Mouse (Mus musculus) testis, postnatal 10 days (tissue): Measurements from ENCODE around the gene Kmt2d.
"Not testable (repeated sequence)": the region's sequence is repeated elsewhere in the genome, so short reads cannot be mapped to it uniquely, and the experiment has no call there.

Source experiments
- DNase-seq: peaks from one replicate; pipeline ENCODE4 v3.0.0; 2021; ENCODE audit warnings: low spot score

The Kmt2d gene

DNA sequence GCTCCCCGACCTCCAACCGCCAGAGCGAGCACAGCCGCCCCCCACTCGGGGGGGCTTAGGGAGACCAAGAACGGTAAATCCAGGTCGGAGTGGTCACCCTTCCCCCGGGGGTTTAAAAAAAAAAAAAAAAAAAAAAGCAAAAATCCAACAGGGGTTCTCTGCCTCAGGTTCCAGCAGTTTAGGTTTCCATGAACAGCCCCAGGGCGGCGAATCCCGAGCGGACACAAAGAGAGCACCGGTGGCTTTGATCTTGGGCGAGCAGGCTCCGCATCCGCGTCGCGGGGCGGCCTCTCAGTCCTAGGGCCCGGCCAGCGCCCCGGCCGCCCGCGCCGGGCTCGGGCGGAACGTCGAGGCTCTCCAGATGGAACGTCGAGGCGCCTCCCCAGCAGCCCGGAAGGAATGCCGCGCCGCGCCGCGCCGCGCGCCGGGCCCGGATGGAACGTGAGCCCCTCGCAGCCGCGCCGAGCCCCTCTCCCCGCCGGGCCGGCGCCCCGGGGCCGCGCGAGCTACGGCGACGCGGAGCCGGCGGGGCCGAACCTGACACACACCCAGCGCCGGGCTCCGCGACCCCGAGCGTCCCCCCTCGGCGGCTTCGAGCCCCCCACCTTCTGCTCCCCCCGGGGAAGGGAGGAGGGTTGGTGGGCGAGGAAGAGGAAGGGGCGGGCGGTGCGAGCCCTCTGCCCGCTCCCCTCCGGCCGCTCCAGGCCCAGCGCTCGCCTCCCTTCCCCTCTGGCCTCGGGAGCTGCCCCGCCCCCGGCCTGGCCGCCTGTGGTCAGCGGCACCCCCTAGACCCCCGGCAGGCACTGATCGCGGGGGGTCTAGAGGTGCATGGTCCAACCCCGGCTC, at the start of gene Kmt2d:
Gene Kmt2d, minus strand, starts transcription at position 135 of the 846 bp plus-strand sequence.
- no peak for DNase-seq

DNA sequence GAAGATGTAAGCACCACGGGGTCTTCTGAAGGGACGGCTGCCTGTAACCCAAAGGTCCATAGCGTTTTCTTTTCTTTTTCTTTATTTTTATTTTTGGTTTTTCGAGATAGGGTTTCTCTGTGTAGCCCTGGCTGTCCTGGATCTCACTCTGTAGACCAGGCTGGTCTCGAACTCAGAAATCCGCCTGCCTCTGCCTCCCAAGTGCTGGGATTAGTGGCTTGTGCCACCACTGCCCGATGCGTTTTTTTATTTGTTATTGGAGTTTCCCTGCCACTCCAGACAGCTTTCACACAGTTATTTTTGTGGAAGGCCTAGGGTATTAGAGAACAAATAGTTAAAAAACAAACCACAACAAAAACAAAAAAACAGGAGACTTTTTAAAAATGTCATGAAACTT, 47.5 kb upstream of the Kmt2d start:
- DNase-seq, result not testable (repeated sequence)

DNA sequence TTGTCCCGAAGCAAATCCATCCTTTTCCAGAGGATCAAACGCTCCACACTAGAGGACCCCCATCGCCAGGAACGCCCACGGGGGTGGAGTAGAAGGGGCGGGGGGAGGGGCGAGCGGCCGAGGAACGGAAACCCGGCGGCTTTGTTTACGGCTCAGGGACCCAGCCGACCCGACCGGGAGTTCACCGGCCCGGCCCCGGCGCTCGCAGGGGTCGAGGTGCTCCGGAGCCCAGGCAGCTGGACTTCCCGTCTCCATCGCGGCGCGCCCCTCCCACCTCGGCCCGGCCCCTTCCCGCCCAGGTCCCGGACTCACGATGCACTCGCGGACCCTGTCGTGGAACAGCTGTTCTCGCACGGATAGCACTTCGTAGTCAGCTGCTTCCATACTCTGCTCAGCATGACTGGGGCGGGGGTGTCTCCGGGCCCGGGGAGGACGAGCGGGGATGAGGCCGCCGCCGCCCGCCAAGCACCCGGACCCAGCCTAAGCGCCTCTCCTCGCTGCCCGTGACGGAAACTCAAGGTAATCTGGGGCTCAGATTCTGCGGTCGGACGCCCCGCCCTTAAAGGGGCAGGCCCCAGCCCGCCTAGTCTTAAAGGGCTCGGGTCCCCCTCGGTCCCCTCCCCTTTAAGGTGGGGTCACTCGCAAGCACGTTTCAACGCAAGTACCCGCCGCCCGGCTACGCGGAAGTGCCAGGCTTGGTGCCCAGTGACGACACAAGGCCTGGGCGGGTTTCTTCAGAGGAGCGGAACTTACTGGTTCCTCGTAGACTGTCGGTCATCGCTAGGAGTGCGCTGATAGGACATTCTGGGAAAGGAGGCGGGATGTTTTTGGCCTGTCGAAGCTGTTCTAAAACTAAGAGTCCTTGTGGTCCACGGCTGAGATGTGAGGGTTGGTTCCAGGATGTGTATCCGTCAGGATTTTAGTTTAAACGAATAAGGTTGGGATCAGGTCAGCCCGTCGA, 46.8 kb upstream of the Kmt2d start, which contains the start of gene Lmbr1l:
Gene Lmbr1l, minus strand, starts transcription at position 694 of the 961 bp plus-strand sequence.
- DNase-seq, result peak; percentile 97

DNA sequence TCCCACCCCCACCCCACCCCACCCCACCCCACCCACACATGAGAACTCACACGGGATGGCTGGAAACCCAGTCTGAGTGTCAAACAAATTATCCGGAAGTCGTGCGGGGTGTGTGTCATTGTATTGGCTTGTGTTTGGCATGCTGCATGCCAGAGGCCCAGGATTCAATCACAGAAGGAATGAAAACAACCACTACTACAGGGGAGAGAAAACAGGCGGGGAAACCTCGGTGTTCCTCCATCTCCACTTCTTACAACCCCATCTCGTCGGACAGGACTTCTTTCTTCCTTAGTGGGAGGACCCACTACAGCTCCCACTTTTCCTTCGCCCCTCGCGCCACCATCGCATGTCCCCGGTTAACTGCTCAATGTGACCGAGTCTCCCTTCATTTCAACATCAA, 46.1 kb upstream of the Kmt2d start:
- no peak for DNase-seq

DNA sequence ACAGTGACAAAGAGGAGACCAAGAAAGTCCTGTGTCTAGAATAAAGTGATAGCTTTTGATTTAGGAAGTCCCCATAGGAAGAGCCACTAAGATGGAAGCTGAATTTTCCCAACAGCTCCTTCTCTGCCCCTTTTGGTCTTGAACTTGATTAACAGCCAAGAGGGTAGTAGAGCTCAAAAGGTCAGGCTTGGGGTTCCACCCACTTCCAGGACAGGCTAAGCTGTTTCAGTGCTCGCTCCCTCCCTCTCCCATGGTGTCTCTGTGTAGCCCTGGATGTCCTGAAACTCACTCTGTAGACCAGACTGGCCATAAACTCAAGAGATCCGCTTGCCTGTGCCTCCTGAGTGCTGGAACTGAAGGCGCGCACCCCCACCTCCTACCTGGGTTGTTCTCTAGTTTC, 45.0 kb upstream of the Kmt2d start:
- DNase-seq, result no peak

DNA sequence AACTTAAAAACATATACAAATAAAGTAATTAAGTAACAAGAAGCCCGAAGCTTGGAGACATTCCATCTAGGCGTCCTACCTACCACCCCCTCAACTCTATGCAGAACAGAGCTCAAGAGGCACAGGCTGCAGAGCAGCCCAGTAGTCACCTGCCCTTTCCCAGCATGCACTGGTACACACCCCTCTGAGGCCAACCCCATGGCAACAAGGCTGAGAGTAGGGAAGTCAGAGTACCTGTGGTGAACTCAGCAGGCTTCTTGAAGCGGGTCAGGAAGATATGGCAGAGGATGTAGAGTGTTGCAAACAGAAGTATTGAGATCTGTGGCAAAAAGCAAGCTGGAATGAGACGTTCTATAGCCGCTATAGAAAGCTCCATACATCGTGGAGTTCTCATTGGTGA, 43.9 kb upstream of the Kmt2d start:
- DNase-seq, result no peak

DNA sequence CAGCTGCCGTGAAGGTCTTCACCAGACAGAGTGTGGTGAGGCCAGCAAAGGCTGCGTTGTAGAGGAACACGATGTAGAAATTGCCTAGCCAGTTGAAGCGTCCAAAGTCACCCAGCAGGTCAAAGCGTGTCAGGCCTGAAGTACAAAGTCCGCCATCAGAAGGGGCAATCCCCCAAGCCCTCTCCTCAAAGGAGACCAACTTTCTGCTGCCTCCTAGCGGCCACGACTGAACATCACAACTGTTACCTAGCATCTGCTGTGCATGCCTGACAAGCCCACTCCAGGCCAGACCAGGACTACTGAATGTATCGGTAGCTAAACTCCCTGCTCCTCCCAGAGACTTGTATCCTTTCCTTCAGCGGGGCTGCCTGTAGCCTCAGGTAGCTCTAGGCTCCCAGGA, 33.7 kb upstream of the Kmt2d start:
- peak; percentile 63 for DNase-seq

DNA sequence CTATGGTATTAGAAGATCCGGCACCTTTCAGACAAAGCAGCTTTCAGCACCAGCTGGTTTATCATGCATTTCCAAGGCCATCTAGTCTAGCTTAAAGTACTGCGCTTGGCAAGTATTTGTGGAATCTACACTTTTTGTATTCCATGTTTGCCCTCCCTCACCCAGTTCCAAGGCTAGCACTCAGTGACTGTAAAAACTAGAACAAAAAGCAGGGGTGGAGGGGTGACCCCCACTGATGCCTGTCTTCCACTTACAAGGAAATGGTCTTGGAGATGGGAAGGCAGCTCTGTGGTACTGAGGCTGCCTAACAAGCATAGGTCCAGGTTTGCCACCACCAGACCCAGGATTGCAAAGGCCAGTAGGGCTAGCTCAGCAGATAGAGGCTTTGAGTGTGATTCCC, 31.6 kb upstream of the Kmt2d start:
- DNase-seq, result no peak

DNA sequence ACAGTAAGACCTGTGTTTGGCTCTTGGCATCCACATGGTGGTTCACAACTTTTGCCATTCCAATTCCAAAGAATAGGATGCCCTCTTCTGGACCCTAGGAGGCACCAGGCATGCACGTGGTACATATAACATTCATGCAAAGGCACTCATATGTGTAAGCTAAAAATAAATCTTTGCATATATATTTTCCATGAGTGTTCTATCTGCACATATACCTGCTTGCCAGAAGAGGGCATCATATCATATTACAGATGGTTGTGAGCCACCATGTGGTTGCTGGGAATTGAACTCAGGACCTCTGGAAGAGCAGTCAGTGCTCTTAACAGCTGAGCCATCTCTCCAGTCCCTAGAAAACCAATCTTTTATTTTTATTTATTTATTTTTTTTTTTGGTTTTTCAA, 30.5 kb upstream of the Kmt2d start:
- no peak for DNase-seq

DNA sequence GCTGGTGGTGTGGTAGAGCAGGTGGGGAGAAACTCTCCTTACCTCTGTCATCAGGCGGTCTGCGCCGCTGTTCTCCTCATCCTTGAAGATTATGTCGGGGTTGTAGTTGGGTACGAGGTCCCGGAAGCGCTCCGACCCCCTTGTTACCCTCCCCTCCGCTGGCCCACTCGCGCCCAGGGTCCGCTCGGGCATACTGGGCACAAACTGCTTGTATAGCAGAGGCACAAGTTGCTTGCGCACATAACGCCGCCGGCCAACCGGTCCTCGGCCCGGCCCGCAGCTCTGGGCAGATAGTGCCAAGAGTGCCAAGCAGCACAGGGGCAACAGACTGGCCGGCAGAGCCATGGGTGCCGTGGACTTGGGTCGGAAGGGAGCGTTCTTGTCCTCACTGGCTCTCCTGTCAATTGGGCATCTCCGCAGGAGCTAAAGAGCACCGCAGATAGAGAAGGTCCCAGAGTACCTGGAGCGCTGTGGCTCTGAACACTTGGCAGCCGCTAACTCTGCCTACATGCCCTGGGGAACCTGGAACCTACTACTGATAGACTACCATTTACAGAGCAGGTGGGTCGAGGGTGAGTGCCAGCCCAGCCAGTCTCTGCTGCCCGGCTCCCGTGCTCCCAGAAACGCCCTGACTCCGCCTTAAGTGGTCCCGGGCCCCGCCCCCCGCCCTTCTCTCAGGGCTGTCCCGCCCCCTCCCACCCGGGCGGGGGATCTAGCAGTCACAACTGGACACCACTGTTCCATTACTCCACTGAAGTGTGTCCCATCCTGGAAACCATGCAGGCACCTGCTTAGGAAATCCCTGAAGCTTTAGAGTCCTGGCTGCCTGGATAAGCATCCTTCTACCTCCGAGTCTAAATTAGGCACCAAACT, 27.2 kb upstream of the Kmt2d start, which contains the start of gene Dhh:
Gene Dhh, minus strand, starts transcription at position 613 of the 873 bp plus-strand sequence.
- DNase-seq, result peak; percentile 73

DNA sequence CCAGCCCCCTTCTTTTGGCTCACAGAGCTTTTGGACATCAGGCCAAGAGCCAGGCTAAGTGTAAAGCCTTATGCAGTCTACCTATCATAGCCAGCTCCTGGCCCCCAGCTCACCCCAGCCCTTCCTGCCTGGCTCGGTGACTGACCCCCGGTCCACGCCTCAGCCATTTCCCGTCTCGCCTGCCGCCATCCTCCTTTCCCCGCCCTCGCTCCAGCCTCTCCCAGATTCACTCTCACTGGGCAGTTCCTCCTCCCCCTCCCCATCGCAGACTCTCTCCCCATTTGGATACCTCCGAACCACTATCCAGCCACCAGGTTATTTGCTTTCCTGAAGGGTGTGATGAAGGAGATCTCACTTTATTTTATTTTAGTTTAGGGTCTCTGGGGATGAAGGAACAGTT, 26.5 kb upstream of the Kmt2d start:
- peak; percentile 64 for DNase-seq

DNA sequence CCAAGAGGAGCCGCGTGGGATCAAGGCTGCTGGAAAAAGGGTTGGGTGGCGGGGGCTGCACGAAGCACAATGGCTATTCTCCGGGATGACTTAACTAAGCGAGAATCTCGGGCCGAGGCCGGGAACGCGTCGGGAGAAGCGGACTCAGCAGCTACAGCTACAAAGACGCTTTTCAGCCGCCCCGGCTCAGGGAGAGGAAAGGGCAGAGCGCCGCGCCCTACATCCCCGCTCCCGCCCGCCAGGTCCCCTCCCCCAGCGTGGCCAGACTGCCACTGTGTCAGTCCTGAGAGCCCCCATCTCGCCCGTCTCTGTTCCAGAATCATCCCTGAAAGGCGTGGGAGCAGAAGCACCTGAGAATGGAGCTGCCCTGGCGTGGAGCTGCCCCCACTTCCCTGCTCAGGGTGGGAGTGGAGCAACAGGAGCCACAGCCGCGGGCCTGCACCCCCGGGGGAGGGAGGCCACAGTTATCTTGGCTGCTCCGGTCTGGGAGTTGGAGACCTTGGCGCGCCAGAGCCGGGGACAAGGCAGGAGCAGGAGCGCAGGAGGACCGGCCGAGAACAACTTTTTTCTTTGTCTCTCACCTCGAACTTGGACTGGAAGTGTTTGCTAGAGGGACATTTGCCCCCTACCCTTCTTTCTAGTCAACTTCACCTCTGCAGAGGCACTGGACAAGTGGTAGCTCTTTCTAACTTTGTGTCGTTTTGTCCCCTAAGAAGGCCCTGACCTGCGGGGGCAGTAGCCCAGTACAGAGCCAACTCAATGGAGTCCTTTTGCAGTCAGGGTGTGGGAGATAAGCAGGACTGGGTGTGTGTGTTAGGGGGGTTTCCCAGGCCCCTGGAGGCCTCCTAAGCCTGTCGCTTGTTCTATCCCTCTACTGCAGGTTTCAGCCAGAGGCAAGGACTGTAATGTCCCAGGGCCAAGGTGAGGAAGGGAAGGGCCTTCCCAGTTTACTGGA, 24.9 kb upstream of the Kmt2d start:
- DNase-seq, result peak; percentile 84

DNA sequence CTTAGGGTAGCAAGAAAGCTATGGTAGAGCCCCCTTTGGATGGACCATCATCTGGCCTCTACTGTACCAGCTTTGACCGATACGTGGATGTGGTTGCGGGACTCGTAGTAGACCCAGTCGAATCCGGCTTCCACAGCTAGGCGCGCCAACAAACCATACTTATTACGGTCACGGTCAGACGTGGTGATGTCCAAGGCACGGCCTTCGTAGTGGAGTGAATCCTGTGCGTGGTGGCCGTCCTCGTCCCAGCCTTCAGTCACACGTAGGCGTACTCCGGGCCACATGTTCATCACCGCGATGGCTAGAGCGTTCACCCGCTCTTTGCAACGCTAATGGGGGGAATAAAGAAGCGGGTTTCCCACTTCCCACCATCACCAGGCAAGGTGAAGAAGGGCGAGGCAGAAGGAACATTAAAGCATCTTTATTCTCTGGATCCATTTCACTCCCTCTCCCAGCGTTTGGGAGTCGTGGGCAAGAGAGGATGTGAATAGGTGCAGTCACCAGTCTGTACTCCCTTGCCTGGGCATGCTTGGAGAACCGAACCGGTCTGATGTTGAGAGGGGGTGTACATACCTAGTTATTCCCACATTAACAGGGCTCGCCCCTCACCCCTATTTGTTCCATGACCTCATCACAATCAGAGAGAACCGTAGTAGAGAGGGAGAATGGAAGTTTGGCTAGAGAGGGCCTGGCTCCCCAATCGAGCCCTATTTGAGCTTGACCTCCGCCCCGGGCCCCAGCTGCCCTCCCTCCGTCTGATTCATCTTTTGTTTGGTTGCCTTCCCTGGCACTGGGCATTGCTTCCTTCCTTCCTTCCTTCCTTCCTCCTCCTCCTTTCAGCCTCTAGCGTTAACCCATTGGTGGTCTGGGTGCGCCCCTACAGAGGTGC, 24.0 kb upstream of the Kmt2d start:
- DNase-seq, result no peak

DNA sequence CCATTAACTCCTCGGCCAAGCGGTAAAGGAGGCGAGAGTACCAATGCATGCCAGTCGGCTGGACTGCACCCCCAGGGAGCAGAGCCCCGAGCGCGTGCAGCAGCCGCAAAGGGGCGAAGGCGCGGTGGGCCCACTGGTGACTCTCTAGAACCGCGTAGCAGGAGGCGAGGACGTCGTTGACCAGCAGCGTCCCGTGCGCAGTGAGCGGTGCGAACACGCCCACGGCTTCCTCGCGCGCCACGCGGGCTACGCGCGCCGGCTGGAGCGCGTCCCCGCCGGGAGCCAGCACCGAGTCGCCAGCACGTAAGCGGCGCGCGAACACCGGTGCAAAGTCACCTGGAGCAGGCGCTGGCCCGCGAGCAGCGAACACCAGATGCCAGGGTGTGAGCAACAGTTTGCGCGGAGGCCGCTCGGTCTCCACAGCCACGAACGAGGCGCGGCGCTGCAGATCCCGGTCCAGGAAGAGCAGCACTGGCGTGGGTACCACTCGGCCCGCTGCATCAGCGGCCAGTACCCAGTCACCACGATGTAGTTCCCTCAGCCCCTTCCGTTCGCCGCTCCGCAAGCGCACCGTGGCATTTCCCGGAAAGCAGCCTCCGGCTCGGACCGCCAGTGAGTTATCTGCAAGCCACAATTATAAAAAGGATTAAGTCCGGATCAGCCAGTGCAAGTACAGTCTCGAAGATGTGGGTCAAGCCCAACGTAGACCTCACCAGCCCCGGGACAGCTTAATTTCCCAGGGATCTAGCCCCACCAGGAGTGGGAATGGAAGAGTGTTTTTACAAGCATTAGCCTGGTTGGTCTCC, 23.1 kb upstream of the Kmt2d start, which contains the start of gene Rhebl1:
Gene Rhebl1, minus strand, starts transcription at position 601 of the 806 bp plus-strand sequence.
- DNase-seq, result no peak

DNA sequence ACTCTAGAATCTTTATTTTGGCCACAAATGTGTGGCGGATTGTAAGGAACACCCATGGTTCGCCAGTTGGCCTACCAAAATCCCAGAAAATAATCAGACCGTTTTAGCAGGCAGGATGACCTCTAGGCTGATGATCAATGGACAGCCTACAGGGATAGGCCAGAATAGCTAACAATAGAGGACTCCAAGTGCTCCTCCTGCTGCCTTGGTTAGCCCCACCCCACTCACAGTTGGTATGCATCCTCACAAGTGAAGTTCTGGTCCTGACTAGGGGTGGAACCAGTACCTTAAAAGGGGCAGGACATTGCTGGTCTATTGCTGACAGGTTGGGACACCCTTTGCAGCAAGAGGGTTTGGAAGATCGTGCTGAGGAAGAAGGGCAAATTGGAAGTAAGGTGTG, 22.0 kb upstream of the Kmt2d start:
- DNase-seq, result no peak

DNA sequence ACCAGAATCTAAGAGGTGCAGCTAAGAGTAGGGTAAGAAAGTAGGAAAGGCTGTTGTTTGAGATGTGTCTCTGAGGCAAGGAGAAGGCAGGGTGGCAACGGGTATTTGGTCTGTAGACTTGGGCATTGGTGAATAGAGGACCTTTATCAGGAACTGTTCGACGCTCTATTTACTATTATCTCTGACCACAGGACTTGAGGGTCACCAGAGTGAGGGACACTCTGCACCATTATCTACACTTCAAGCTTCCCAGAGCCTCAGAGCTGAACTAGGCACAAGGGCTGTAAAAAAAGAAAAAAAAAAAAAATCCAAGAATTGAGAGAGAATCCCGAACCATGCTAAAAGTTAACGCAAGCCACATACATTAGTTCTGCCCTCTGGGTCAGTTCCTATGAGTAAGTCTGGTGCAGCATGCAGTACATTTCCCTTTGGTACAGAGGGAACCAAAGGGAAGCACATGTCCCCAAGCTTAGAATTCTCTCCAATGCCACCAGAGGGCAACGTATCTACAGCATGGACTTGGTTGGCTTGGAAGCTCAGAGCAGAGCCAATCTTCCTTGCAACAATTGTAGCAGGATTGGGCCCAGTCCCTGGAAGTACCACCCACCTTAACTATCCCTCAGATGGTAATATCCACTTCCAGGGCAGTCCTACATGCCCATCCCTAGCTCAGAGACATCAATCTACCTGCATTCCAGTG, 21.1 kb upstream of the Kmt2d start:
- DNase-seq, result no peak

DNA sequence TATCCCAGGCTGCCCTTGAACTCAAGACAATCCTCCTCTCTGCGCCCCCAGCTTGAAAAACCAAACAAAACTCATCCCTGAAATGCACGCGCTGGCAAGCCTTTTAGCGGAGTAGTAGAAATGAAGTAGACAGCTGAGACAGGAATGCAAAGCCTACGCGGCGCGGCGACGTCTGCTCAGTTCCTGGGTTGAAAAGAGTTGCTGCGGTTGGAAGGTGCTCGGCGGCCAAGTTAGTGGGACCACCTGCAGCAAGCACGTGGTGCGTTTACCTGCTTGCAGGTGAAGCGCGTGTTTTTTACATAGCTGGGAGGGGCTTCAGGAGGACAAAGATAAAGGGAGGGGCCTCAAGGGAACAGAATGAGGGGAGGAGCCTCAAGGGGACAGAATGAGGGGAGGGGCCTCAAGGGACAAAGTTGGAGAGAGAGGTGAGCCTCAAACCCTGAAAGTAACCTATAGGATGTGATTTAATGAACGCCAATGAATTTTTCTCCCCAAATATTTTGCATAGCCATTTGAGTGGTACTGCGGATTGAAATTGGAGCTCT, 20.3 kb upstream of the Kmt2d start:
- no peak for DNase-seq

DNA sequence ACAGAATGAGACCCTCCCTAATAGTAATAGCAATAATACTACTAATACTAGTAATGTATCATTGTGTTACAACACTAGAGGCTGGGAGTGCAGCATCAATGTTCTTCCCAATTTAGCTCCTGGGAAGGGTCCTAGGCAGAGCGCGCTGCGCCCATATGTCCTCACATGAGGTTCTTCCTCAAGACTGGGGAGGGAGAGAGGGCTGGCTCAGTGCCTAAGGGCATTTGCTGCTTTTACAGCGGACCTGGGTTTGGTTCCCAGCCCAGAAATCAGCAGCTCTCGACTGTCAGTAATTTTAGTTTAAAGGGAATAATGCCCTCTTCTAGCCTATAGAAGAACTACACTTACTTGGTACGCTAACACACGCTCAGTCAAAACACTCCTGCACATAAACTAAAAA, 16.5 kb upstream of the Kmt2d start:
- DNase-seq, result no peak
